Mouse (Mus musculus): Measurements from ENCODE around the gene Dcaf7. TPM values are rescaled to one million over a fixed set of nuclear protein-coding genes. Genes with fewer than 3 reads are reported as not detected.
A peak's percentile ranks its signal among the peaks of the same experiment; 100 is the strongest.

The Dcaf7 gene
- 165 and 174 TPM in 2 replicates for polyA plus RNA-seq (2015; fragmentation: Nextera tagmentation; extraction: Ambion mirVana)

- peak within 1 kb of the TSS; percentile 89 for H3K9ac ChIP-seq
- no peaks in the 10 kb centered on the region for H3K9me3 ChIP-seq
- H3K27me3 ChIP-seq (replicated peaks), result no peaks in the 10 kb centered on the region
- peak; percentile 98 for ATAC-seq (replicated peaks)
- H3K27ac ChIP-seq, result peak within 1 kb of the TSS; percentile 92
- H3K4me2 ChIP-seq, result peak within 1 kb of the TSS; percentile 71
- peaks cover 39% of the 10 kb centered on the region for H3K4me1 ChIP-seq
- WGBS, result under 1% methylated on average over 66 of the region's 66 CpGs
- no peaks in the 10 kb centered on the region for H3K36me3 ChIP-seq (replicated peaks)
- H3K4me3 ChIP-seq, result peak within 1 kb of the TSS; percentile 90
Observed at GRCm38 (mm10) chr11:106036548-106037417, at the start of gene Dcaf7. Gene Dcaf7, plus strand, starts transcription at chr11:106036872.

- Histone ChIP-seq H3K4me2 (no peak overlapping the region), H3K4me3 (no peak overlapping the region), H3K4me1 (no peaks in the 10 kb centered on the region), H3K27ac (no peak overlapping the region), H3K36me3 (replicated peaks) (no peaks in the 10 kb centered on the region), H3K9ac (no peak overlapping the region), H3K9me3 (no peaks in the 10 kb centered on the region), H3K27me3 (replicated peaks) (no peaks in the 10 kb centered on the region)
- 76% methylated on average over 6 of the region's 6 CpGs for WGBS
- no peak for ATAC-seq (replicated peaks)
Observed at GRCm38 (mm10) chr11:105987446-105987845, 49.2 kb upstream of the Dcaf7 start.

DNA sequence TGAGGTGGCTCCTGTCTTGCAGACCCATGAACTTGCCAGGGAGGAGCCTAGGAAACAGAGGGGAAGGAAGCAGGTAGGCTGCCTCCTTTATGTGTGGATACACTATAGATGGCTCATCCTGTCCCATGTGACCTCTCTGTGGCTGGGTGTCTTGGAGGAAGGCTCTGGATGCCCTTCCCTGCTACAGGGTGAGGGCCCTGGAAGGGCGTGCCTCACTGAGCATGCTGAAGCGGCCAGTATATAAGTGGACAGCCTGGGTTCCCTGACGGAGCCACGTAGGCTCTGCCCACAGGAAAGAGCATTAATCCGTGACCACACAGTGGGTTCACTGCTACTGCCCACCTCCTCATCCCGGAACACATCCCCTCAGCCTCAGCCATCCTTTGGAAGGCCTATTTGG lies 47.2 kb upstream of the Dcaf7 start:
- Histone ChIP-seq H3K4me3 (no peak overlapping the region), H3K27me3 (replicated peaks) (no peaks in the 10 kb centered on the region), H3K36me3 (replicated peaks) (no peaks in the 10 kb centered on the region), H3K9ac (no peak overlapping the region), H3K9me3 (no peaks in the 10 kb centered on the region), H3K4me1 (no peaks in the 10 kb centered on the region), H3K27ac (no peak overlapping the region), H3K4me2 (no peak overlapping the region)
- 78% methylated on average over 6 of the region's 6 CpGs for WGBS
- no peak for ATAC-seq (replicated peaks)

DNA sequence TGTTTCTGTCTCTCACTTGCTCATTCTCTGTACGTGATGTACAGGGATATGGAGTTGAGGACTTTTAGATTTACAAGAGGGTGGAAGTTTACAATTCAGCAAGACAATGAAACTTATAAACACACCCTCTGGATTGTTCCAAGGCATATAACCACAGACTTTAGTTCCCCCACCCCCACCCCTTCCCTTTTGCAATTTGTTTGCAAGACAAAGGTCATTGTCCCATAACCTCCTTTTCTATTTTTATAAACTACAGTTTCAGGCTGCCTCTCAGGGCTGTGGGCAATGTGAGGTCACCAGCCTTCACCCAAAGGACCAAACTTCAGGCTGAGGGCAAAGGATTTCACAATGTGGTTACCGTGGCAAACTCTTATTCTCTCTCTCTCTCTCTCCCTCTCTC lies 46.4 kb upstream of the Dcaf7 start:
- no peak for ATAC-seq (replicated peaks)
- Histone ChIP-seq H3K27ac (no peak overlapping the region), H3K27me3 (replicated peaks) (no peaks in the 10 kb centered on the region), H3K4me3 (no peak overlapping the region), H3K9me3 (no peaks in the 10 kb centered on the region), H3K9ac (no peak overlapping the region), H3K4me2 (no peak overlapping the region), H3K4me1 (no peaks in the 10 kb centered on the region), H3K36me3 (replicated peaks) (no peaks in the 10 kb centered on the region)
- WGBS, result 61% methylated on average over 2 of the region's 2 CpGs

DNA sequence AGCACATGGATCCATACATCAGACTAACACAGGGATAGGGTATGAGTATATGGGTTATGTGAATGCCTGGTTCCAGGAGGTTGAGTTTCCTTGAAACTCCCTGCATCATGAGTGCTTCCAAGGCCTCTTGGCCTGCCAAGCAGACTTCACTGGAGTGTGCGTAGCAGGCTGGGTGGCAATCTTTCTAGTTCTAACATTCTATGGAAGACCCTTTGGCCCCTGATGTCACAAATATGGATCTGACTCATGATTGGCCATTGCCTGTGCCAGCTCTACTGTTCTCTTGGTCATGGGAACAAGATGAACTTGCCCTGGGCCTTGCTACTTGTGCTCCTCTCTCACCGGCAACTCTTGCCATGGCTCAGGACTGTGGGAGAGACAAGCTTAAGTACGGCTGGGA lies 42.3 kb upstream of the Dcaf7 start, which contains the start of gene Ace3:
Gene Ace3 (plus strand): TSS at position 301 of the 400 bp plus-strand sequence.
- Histone ChIP-seq H3K4me3 (no peak within 1 kb of the TSS), H3K9me3 (no peaks in the 10 kb centered on the region), H3K4me1 (no peaks in the 10 kb centered on the region), H3K4me2 (no peak within 1 kb of the TSS), H3K36me3 (replicated peaks) (no peaks in the 10 kb centered on the region), H3K27ac (no peak within 1 kb of the TSS), H3K9ac (no peak within 1 kb of the TSS), H3K27me3 (replicated peaks) (no peaks in the 10 kb centered on the region)
- ATAC-seq (replicated peaks), result no peak
- 96% methylated on average over 3 of the region's 3 CpGs for WGBS

DNA sequence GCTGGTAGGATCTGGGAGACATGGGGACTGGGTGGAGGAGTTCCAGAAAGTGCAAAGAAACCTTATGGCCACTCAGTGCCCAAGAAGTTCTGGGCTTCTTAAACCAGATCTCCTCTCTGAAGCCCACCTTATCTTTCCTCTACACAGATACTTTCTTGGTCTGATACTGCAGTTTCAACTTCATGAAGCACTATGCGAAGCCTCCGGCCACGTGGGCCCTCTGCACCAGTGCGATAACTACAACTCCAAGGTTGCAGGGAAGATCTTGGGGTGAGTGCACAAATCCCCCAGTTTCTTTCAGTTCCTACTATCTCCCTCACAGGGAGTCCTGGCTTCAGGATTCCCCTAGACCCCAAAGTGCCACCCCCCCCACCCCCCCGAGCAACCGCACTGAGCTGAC lies 36.6 kb upstream of the Dcaf7 start:
- no peak overlapping the region for H3K27ac ChIP-seq
- 95% methylated on average over 6 of the region's 6 CpGs for WGBS

DNA sequence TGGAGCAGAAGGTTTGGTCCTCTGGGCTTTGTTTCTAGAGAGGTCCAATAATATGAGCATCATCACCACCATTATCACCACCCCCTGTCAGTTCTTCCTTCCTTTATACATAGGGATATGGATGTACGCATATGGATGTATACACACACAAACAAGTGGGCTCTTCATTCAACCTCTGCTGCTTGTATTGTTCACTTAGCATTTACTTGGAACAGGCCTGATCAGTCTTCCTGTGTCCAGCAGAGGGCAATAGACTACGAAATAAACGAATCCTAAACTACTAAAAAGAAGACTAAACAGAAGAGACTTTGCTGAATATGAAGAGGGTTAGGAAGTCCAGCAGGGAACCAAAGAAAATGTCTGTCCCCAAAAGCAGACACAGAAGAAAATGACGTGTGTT lies 35.0 kb upstream of the Dcaf7 start:
- no peak overlapping the region for H3K9ac ChIP-seq
- no peaks in the 10 kb centered on the region for H3K36me3 ChIP-seq (replicated peaks)
- no peak for ATAC-seq (replicated peaks)
- H3K4me2 ChIP-seq, result no peak overlapping the region
- 46% methylated on average over 4 of the region's 4 CpGs for WGBS
- H3K27ac ChIP-seq, result no peak overlapping the region
- no peaks in the 10 kb centered on the region for H3K9me3 ChIP-seq
- no peaks in the 10 kb centered on the region for H3K4me1 ChIP-seq
- H3K27me3 ChIP-seq (replicated peaks), result no peaks in the 10 kb centered on the region
- no peak overlapping the region for H3K4me3 ChIP-seq

More for the DNA sequence above, 36.6 kb upstream of the Dcaf7 start:
- no peaks in the 10 kb centered on the region for H3K4me1 ChIP-seq
- no peak overlapping the region for H3K4me2 ChIP-seq
- no peak overlapping the region for H3K9ac ChIP-seq
- H3K36me3 ChIP-seq (replicated peaks), result no peaks in the 10 kb centered on the region
- no peak overlapping the region for H3K4me3 ChIP-seq
- H3K9me3 ChIP-seq, result no peaks in the 10 kb centered on the region
- no peak for ATAC-seq (replicated peaks)
- no peaks in the 10 kb centered on the region for H3K27me3 ChIP-seq (replicated peaks)

DNA sequence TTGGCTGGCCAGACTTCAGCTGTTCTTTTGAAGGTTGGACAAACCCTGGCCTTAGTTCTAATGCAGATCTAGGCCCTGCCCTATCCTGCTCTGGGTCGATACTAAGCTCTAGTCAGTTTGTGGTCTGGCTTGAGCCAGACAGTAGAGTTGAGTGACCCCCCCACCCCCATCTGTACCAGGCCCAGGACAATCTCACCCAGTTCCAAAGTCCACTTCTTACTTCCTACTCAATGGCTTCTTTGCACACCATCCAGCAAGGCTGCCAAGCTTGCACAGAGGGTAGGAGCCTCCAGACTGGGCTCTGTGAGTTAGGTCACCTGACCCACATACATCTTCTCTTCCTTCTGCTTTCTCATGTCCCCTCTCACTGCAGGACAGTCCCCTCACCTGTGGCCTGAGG lies 32.1 kb upstream of the Dcaf7 start:
- Histone ChIP-seq H3K27me3 (replicated peaks) (no peaks in the 10 kb centered on the region), H3K4me3 (no peak overlapping the region), H3K27ac (no peak overlapping the region), H3K4me2 (no peak overlapping the region), H3K9me3 (no peaks in the 10 kb centered on the region), H3K9ac (no peak overlapping the region), H3K4me1 (peaks cover 4% of the 10 kb centered on the region), H3K36me3 (replicated peaks) (no peaks in the 10 kb centered on the region)
- WGBS, result 89% methylated on average over 1 of the region's 1 CpGs
- ATAC-seq (replicated peaks), result no peak

GRCm38 (mm10) chr11:106005970-106006369 lies 30.7 kb upstream of the Dcaf7 start:
- 38% methylated on average over 5 of the region's 5 CpGs for WGBS
- no peaks in the 10 kb centered on the region for H3K36me3 ChIP-seq (replicated peaks)
- no peak for ATAC-seq (replicated peaks)
- H3K4me1 ChIP-seq, result peaks cover 4% of the 10 kb centered on the region
- no peak overlapping the region for H3K9ac ChIP-seq
- no peaks in the 10 kb centered on the region for H3K9me3 ChIP-seq
- H3K27ac ChIP-seq, result no peak overlapping the region
- H3K27me3 ChIP-seq (replicated peaks), result 0 out of 2 replicates have a peak, but pooled peaks cover 4% of the 10 kb centered on the region
- H3K4me2 ChIP-seq, result no peak overlapping the region
- no peak overlapping the region for H3K4me3 ChIP-seq

DNA sequence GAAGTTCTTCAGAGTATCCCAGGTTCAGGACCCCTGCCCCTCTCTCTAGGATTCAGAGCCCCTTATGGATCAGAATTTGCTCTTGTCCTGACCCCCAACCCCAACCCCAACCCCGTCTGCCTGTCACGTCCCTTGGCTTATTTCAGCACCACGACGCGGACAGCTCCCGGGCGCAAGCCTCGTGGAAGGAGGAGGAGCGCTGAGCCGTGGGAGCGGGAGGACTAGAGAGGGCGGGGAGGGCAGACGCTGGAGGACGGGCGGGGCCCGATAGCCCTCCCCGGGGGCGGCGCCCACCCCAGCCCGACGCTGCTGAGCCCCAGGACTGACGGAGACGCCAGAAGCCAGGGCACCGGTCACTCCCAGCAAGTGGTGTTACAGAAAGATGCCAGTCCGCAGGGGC lies 28.9 kb upstream of the Dcaf7 start, which contains the start of gene Kcnh6:
Gene Kcnh6 (plus strand): TSS at position 304 of the 400 bp plus-strand sequence.
- no peak within 1 kb of the TSS for H3K9ac ChIP-seq
- no peak for ATAC-seq (replicated peaks)
- WGBS, result 1% methylated on average over 25 of the region's 25 CpGs

GRCm38 (mm10) chr11:106012711-106013110 lies 24.0 kb upstream of the Dcaf7 start:
- no peak overlapping the region for H3K27ac ChIP-seq
- H3K27me3 ChIP-seq (replicated peaks), result 0 out of 2 replicates have a peak, but pooled peaks cover 4% of the 10 kb centered on the region
- H3K9ac ChIP-seq, result no peak overlapping the region
- no peak overlapping the region for H3K4me3 ChIP-seq
- no peak overlapping the region for H3K4me2 ChIP-seq
- H3K9me3 ChIP-seq, result no peaks in the 10 kb centered on the region
- 50% methylated on average over 7 of the region's 7 CpGs for WGBS
- peaks cover 11% of the 10 kb centered on the region for H3K4me1 ChIP-seq
- no peaks in the 10 kb centered on the region for H3K36me3 ChIP-seq (replicated peaks)
- no peak for ATAC-seq (replicated peaks)

More for the DNA sequence above, 28.9 kb upstream of the Dcaf7 start, which contains the start of gene Kcnh6:
- no peaks in the 10 kb centered on the region for H3K36me3 ChIP-seq (replicated peaks)
- no peaks in the 10 kb centered on the region for H3K9me3 ChIP-seq
- H3K4me3 ChIP-seq, result 0 out of 2 replicates have a peak within 1 kb of the TSS, but pooled peaks have one; percentile 7
- H3K27ac ChIP-seq, result no peak within 1 kb of the TSS
- 0 out of 2 replicates have a peak, but pooled peaks cover 4% of the 10 kb centered on the region for H3K27me3 ChIP-seq (replicated peaks)
- peak within 1 kb of the TSS; percentile 48 for H3K4me2 ChIP-seq
- peaks cover 4% of the 10 kb centered on the region for H3K4me1 ChIP-seq

DNA sequence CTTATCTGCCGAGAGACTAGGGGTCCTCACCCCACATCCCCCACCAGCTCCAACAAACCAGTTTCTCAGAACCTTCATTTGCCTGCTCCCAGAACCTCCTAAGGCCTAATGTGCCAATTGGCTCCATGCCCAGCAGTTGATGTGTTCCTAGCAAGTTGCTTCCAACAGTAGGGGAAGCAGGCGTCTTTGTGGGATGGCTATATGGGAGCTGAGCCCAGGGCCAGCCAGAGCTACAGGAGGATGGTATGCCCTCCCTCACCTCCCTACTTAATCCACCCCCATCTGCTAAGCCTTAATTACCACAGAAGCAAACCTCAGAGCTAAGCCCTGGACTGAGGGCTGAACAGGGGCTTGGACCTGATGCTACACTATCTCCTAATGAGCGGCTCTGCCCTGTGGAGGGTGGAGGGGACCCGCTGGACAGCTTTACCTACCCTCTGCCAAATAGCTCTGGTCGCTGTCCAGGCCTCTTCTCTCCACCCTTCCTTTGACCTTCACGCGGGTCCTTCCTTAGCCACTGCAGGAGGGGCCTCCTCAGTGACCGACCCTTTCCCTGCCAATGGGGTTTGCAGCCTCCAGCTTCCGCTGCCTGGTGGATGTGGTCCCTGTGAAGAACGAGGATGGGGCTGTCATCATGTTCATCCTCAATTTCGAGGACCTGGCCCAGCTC lies 23.0 kb upstream of the Dcaf7 start:
- 66% methylated on average over 11 of the region's 11 CpGs for WGBS
- Histone ChIP-seq H3K27ac (no peak overlapping the region), H3K36me3 (replicated peaks) (no peaks in the 10 kb centered on the region), H3K4me1 (peaks cover 7% of the 10 kb centered on the region; the same call in 1 of the 2 replicates), H3K9me3 (no peaks in the 10 kb centered on the region), H3K27me3 (replicated peaks) (0 out of 2 replicates have a peak, but pooled peaks cover 4% of the 10 kb centered on the region), H3K4me3 (no peak overlapping the region), H3K9ac (no peak overlapping the region), H3K4me2 (no peak overlapping the region)
- peak; percentile 58; the same call in 1 of the 2 replicates for ATAC-seq (replicated peaks)
